Mouse (Mus musculus) hindbrain, embryonic 16.5 days (tissue): ENCODE data around the gene Fam193a. TPM values are rescaled to one million over a fixed set of nuclear protein-coding genes. Genes with fewer than 3 reads are reported as not detected.
A peak's percentile ranks its signal among the peaks of the same experiment; 100 is the strongest.

ENCODE experiments used
- ATAC-seq: fragments of 200-750 bp; cut with Nextera tagmentation; 2 replicates; pipeline ENCODE4 v1.8.0; 2017; ENCODE audit warnings: moderate TSS enrichment, moderate library complexity
- H3K27ac ChIP-seq: fragments of 300-500 bp; sonication (generic); 2 replicates; pipeline ENCODE4 v1.5.1; 2014; ENCODE audit warnings: low read depth, mild to moderate bottlenecking, control low read depth, low read length, moderate library complexity
- H3K27me3 ChIP-seq: fragments of 300-500 bp; sonication (generic); replicated peaks from 2 replicates; pipeline ENCODE4 v1.6.1; 2014; ENCODE audit warnings: low read length; ENCODE audit not compliant: control insufficient read depth, insufficient read depth
- H3K36me3 ChIP-seq: fragments of 300-500 bp; sonication (generic); 2 replicates; pipeline ENCODE4 v1.6.1; 2014; ENCODE audit warnings: mild to moderate bottlenecking, low read length, moderate library complexity, mixed read lengths; ENCODE audit not compliant: control insufficient read depth, insufficient read depth
- H3K4me1 ChIP-seq: fragments of 300-500 bp; sonication (generic); 2 replicates; pipeline ENCODE4 v1.6.1; 2014; ENCODE audit warnings: low read depth, low read length; ENCODE audit not compliant: control insufficient read depth, insufficient read depth
- H3K4me2 ChIP-seq: fragments of 300-500 bp; sonication (generic); 2 replicates; pipeline ENCODE4 v1.6.1; 2014; ENCODE audit warnings: mild to moderate bottlenecking, low read length, control low read depth, moderate library complexity
- H3K4me3 ChIP-seq: fragments of 300-500 bp; sonication (generic); 2 replicates; pipeline ENCODE4 v1.5.1; 2014; ENCODE audit warnings: mild to moderate bottlenecking, low read length, control low read depth, moderate library complexity
- H3K9ac ChIP-seq: fragments of 300-500 bp; sonication (generic); 2 replicates; pipeline ENCODE4 v1.6.1; 2014; ENCODE audit warnings: low read depth, mild to moderate bottlenecking, control low read depth, low read length, moderate library complexity
- H3K9me3 ChIP-seq: fragments of 300-500 bp; sonication (generic); 2 replicates; pipeline ENCODE4 v1.6.1; 2014; ENCODE audit warnings: mild to moderate bottlenecking, low read length, moderate library complexity; ENCODE audit not compliant: control insufficient read depth
- WGBS: fragments of 180-500 bp; shearing (Covaris S2); extraction: QIAGEN DNeasy Blood & Tissue Kit; methylation state at CpG from one replicate; pipeline ENCODE4 v1.1.7; 2014; 5-methylcytosine and 5-hydroxymethylcytosine counted together
- polyA plus RNA-seq: library from polyadenylated mRNA; unstranded; fragments of >200 nt; fragmentation: Nextera tagmentation; extraction: Ambion mirVana; gene quantifications from 2 replicates; pipeline ENCODE4 v1.2.1, GENCODE M21; 2015

Fam193a gene
- polyA plus RNA-seq, 1 experiment from 2014 or later: 14.8 TPM

- Histone ChIP-seq H3K4me3 (peak overlapping the region; percentile 94), H3K9me3 (no peaks in the 10 kb centered on the region), H3K27ac (no peak overlapping the region), H3K36me3 (no peaks in the 10 kb centered on the region), H3K4me1 (peaks cover 16% of the 10 kb centered on the region), H3K27me3 (no peaks in the 10 kb centered on the region), H3K9ac (peak overlapping the region; percentile 97), H3K4me2 (peak overlapping the region; percentile 55)
- no peak for ATAC-seq
- WGBS: 31% methylated on average over 8 of the region's 8 CpGs
These were observed 1.1 kb downstream of the Fam193a start for GRCm38 (mm10) chr5:34370840-34371239.

GRCm38 (mm10) chr5:34372141-34372540, 2.4 kb downstream of the Fam193a start:
- Histone ChIP-seq H3K9ac (no peak overlapping the region), H3K27me3 (no peaks in the 10 kb centered on the region), H3K4me3 (no peak overlapping the region), H3K36me3 (no peaks in the 10 kb centered on the region), H3K4me1 (peaks cover 16% of the 10 kb centered on the region), H3K4me2 (peak overlapping the region; percentile 31), H3K27ac (no peak overlapping the region), H3K9me3 (no peaks in the 10 kb centered on the region)
- ATAC-seq: no peak

- Histone ChIP-seq H3K27me3 (no peaks in the 10 kb centered on the region), H3K4me3 (no peak overlapping the region), H3K36me3 (no peaks in the 10 kb centered on the region), H3K9me3 (no peaks in the 10 kb centered on the region), H3K27ac (no peak overlapping the region), H3K9ac (no peak overlapping the region), H3K4me2 (no peak overlapping the region), H3K4me1 (peaks cover 16% of the 10 kb centered on the region)
- no peak for ATAC-seq
These were observed 2.8 kb downstream of the Fam193a start for GRCm38 (mm10) chr5:34372541-34372940.

GRCm38 (mm10) chr5:34378787-34379186, 9.1 kb downstream of the Fam193a start:
- no peaks in the 10 kb centered on the region for H3K27me3 ChIP-seq
- ATAC-seq: no peak
- H3K27ac ChIP-seq: no peak overlapping the region
- no peak overlapping the region for H3K9ac ChIP-seq
- no peak overlapping the region for H3K4me2 ChIP-seq
- peaks cover 2% of the 10 kb centered on the region; the same call in 1 of the 2 replicates for H3K4me1 ChIP-seq
- no peaks in the 10 kb centered on the region for H3K36me3 ChIP-seq
- no peaks in the 10 kb centered on the region for H3K9me3 ChIP-seq
- no peak overlapping the region for H3K4me3 ChIP-seq

GRCm38 (mm10) chr5:34381700-34382099, 12.0 kb downstream of the Fam193a start:
- no peak overlapping the region for H3K9ac ChIP-seq
- peaks cover 2% of the 10 kb centered on the region; the same call in 1 of the 2 replicates for H3K4me1 ChIP-seq
- H3K9me3 ChIP-seq: no peaks in the 10 kb centered on the region
- no peaks in the 10 kb centered on the region for H3K36me3 ChIP-seq
- no peak overlapping the region for H3K27ac ChIP-seq
- H3K4me2 ChIP-seq: no peak overlapping the region
- H3K27me3 ChIP-seq: no peaks in the 10 kb centered on the region
- H3K4me3 ChIP-seq: no peak overlapping the region
- ATAC-seq: no peak
- WGBS: 94% methylated on average over 2 of the region's 2 CpGs

GRCm38 (mm10) chr5:34385616-34386015, 15.9 kb downstream of the Fam193a start:
- Histone ChIP-seq H3K9ac (no peak overlapping the region), H3K27me3 (no peaks in the 10 kb centered on the region), H3K9me3 (no peaks in the 10 kb centered on the region), H3K4me2 (no peak overlapping the region), H3K4me1 (no peaks in the 10 kb centered on the region), H3K36me3 (no peaks in the 10 kb centered on the region), H3K27ac (no peak overlapping the region), H3K4me3 (no peak overlapping the region)
- ATAC-seq: no peak
- 97% methylated on average over 5 of the region's 5 CpGs for WGBS

GRCm38 (mm10) chr5:34386744-34387143, 17.0 kb downstream of the Fam193a start:
- Histone ChIP-seq H3K4me3 (no peak overlapping the region), H3K27ac (no peak overlapping the region), H3K9me3 (no peaks in the 10 kb centered on the region), H3K27me3 (no peaks in the 10 kb centered on the region), H3K4me2 (no peak overlapping the region), H3K36me3 (no peaks in the 10 kb centered on the region), H3K4me1 (no peaks in the 10 kb centered on the region), H3K9ac (no peak overlapping the region)
- ATAC-seq: no peak
- 98% methylated on average over 2 of the region's 2 CpGs for WGBS

GRCm38 (mm10) chr5:34393251-34393650, 23.5 kb downstream of the Fam193a start:
- Histone ChIP-seq H3K9me3 (no peaks in the 10 kb centered on the region), H3K9ac (no peak overlapping the region), H3K4me2 (no peak overlapping the region), H3K36me3 (no peaks in the 10 kb centered on the region), H3K27me3 (no peaks in the 10 kb centered on the region), H3K27ac (no peak overlapping the region), H3K4me3 (no peak overlapping the region), H3K4me1 (no peaks in the 10 kb centered on the region; the same call in 1 of the 2 replicates)
- no peak for ATAC-seq
- WGBS: 97% methylated on average over 8 of the region's 8 CpGs

- Histone ChIP-seq H3K9ac (no peak overlapping the region), H3K27me3 (no peaks in the 10 kb centered on the region), H3K9me3 (no peaks in the 10 kb centered on the region), H3K4me3 (no peak overlapping the region), H3K27ac (no peak overlapping the region), H3K36me3 (no peaks in the 10 kb centered on the region), H3K4me2 (no peak overlapping the region), H3K4me1 (no peaks in the 10 kb centered on the region; the same call in 1 of the 2 replicates)
- no peak for ATAC-seq
- 91% methylated on average over 1 of the region's 1 CpGs for WGBS
These were observed 25.6 kb downstream of the Fam193a start for GRCm38 (mm10) chr5:34395347-34395746.
